Mouse (Mus musculus): ENCODE measurements at regions not wholly inside any gene's neighbourhood (a gene's known extent, or its start where the extent isn't known, plus 50 kb on each side); places are given as distances from the start of the nearest gene placed in this dataset.

DNA sequence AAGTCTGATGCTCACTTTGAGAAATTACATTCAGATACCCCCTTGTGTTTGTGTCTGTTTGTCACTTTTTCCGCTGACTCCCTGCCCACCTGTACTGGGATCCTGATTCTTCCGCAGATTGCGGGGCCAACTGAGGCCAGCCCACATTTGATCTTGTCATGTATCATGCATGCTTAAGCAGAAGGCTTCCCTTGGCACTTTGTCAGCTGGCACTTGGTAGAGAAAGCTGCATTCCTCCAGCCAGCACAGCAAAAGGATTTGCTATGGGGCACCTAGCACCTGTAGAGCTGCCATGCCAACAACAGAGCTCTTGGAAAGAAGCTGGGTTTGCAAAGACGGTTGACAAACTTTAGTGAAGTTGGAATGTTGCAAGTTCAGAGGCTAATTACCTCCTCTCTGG lies 69.9 kb upstream of the Qrfpr start:
- TF ChIP-seq POLR2A (IDR thresholded peaks at IDR 0.05; ENCODE audit: extremely low read depth, insufficient read depth, low read length) (no peak), CTCF (IDR thresholded peaks at IDR 0.05; ENCODE audit: low read depth, low read length) (no peak)
